Mouse (Mus musculus): ENCODE measurements around the gene Prorsd1. TPM values are rescaled to one million over a fixed set of nuclear protein-coding genes. Genes with fewer than 3 reads are reported as not detected.

The Prorsd1 gene
- total RNA-seq, 2 experiments from 2014 or later, result 2.8 to 3.7 TPM

GRCm38 (mm10) chr11:29509421-29509820 lies 5.4 kb downstream of the Prorsd1 start:
- intact Hi-C loops (cut with DNase I), result loop anchor here (10.0 kb wide), 1 partner anchor 135 kb away; the partner anchor contains the start of gene Ccdc88a
- DNase-seq (ENCODE audit: extremely low spot score in 1 of 2, low spot score in 2 of 2), result no peak

GRCm38 (mm10) chr11:29504899-29505625 lies 9.8 kb downstream of the Prorsd1 start:
- no peak for DNase-seq (ENCODE audit: extremely low spot score in 1 of 2, low spot score in 2 of 2)
- intact Hi-C loops (cut with DNase I), result loop anchor here (10.0 kb wide), 1 partner anchor 130 kb away; the partner anchor contains the start of gene Ccdc88a

- intact Hi-C loops (cut with DNase I), result loop anchor here (10.0 kb wide), 1 partner anchor 129 kb away; the partner anchor contains the start of gene Ccdc88a
Observed at GRCm38 (mm10) chr11:29503948-29504893, 10.6 kb downstream of the Prorsd1 start.

GRCm38 (mm10) chr11:29496962-29497361 lies 17.9 kb downstream of the Prorsd1 start:
- intact Hi-C loops (cut with DNase I), result no loop called here
- no peak for DNase-seq (ENCODE audit: extremely low spot score in 1 of 2, low spot score in 2 of 2)

More at GRCm38 (mm10) chr11:29503948-29504893, 10.6 kb downstream of the Prorsd1 start:
- no peak for DNase-seq (ENCODE audit: extremely low spot score in 1 of 2, low spot score in 2 of 2)

- intact Hi-C loops (cut with DNase I), result no loop called here
- no peak for DNase-seq (ENCODE audit: extremely low spot score in 1 of 2, low spot score in 2 of 2)
Observed at GRCm38 (mm10) chr11:29493135-29493534, 21.7 kb downstream of the Prorsd1 start.

- intact Hi-C loops (cut with DNase I), result no loop called here
- DNase-seq (ENCODE audit: extremely low spot score in 1 of 2, low spot score in 2 of 2), result no peak
Observed at GRCm38 (mm10) chr11:29474676-29475075, 40.2 kb downstream of the Prorsd1 start.

Other genes with a start within 250 kb of the Prorsd1 start
- 100 to 1,000 TPM in 1 of 2 experiments, 10 to 100 TPM in 1; 94.6 to 105 TPM for gene Ccdc88a, start 141.4 kb downstream of the Prorsd1 start, total RNA-seq (2021)
- gene Mtif2, start 11.4 kb upstream of the Prorsd1 start, total RNA-seq (2021), result 10 to 100 TPM; 29.6 to 34.2 TPM
- gene Clhc1, start 32.9 kb upstream of the Prorsd1 start, total RNA-seq (2021), result under 1 TPM in 1 of 2 experiments, not detected in 1; 0.59 TPM
- gene Rps27a, start 33.1 kb upstream of the Prorsd1 start, total RNA-seq (2021), result 100 to 1,000 TPM; 509 TPM
- 100 to 1,000 TPM; 562 to 579 TPM for gene Rtn4, start 177.9 kb upstream of the Prorsd1 start, total RNA-seq (2021)